Mouse (Mus musculus): ENCODE data around the gene Rogdi. TPM values are rescaled to one million over a fixed set of nuclear protein-coding genes. Genes with fewer than 3 reads are reported as not detected.

Gene Rogdi
- polyA plus RNA-seq, 1 experiment from 2014 or later, result 51.9 TPM

DNA sequence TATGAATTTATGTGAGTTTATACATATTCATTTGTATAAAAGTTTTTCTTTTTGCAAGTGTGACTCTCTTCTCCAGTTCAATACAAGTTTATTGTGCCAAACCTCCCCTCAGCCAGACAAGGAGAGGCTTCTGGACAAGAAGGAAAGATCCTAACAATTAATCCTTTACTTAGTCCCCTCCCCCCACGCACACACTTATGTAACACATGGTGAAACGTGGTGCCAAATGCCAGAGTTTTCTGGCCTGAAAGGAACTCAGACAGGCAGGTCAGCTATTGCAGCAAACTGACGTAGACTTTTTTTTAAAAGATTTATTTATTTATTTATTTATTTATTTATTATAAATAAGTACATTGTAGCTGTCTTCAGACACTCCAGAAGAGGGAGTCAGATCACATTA is 12.7 kb downstream of the Rogdi start:
- H3K36me3 ChIP-seq (ENCODE audit: control insufficient read depth, insufficient read depth, low read length), result no peaks in the 10 kb centered on the region
- H3K4me2 ChIP-seq (ENCODE audit: low read depth, low read length), result no peak overlapping the region
- H3K27ac ChIP-seq (ENCODE audit: low read length), result no peak overlapping the region
- no peaks in the 10 kb centered on the region for H3K9me3 ChIP-seq (replicated peaks; ENCODE audit: control insufficient read depth, low read length)
- no peak for ATAC-seq (ENCODE audit: insufficient read depth, low FRiP score)
- H3K9ac ChIP-seq (ENCODE audit: low read length), result no peak overlapping the region
- H3K27me3 ChIP-seq (ENCODE audit: control insufficient read depth, insufficient read depth, low read length), result no peaks in the 10 kb centered on the region
- H3K4me1 ChIP-seq (ENCODE audit: control insufficient read depth, insufficient read depth, low read length), result no peaks in the 10 kb centered on the region
- H3K4me3 ChIP-seq (replicated peaks; ENCODE audit: low read length), result no peak overlapping the region
- 68% methylated on average over 3 of the region's 3 CpGs for WGBS

DNA sequence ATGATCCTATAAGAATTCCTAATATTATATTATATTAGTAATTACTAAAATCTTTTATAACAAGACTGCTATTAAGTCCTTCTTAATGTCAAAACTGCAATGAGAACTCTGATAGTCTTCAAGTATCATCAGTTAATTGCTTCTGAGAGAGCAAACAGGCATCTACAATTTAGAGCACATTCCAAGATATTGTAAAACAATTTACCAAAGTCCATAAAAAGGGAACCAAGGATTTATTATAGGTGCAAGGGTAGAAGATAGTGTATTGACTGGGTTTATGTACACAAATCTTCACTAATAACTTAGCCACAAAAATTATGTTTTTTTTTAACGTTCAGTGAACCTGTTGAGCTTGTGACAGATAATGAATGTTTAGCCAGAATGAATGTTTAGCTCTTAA is 14.4 kb downstream of the Rogdi start:
- Histone ChIP-seq H3K27ac (ENCODE audit: low read length) (no peak overlapping the region), H3K9me3 (replicated peaks; ENCODE audit: control insufficient read depth, low read length) (no peaks in the 10 kb centered on the region), H3K36me3 (ENCODE audit: control insufficient read depth, insufficient read depth, low read length) (no peaks in the 10 kb centered on the region), H3K27me3 (ENCODE audit: control insufficient read depth, insufficient read depth, low read length) (no peaks in the 10 kb centered on the region), H3K4me1 (ENCODE audit: control insufficient read depth, insufficient read depth, low read length) (no peaks in the 10 kb centered on the region), H3K4me2 (ENCODE audit: low read depth, low read length) (no peak overlapping the region), H3K4me3 (replicated peaks; ENCODE audit: low read length) (no peak overlapping the region), H3K9ac (ENCODE audit: low read length) (no peak overlapping the region)
- ATAC-seq (ENCODE audit: insufficient read depth, low FRiP score), result no peak
- 17% methylated on average over 1 of the region's 1 CpGs for WGBS

DNA sequence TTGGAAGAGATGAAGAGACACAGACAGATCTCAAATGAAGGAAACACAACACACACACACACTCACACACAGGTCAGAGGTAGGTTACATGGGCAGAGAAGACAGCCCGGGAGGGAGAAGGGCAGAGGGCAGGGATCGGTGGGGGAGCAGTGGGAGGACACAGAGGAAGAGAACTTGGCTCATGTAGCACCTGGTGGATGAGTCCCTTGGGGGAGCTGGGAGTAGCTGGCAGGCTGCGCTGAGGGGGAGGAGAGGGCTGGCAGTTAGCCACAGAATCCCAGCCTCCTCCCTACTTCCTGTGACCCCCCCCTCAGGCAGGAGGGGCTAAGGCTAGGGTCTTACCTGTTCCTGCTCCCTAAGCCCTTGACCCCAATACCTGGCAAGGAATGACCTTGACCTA is 15.8 kb downstream of the Rogdi start, which contains the start of gene Sept12:
Gene Sept12 (minus strand): TSS at position 300 of the 400 bp plus-strand sequence.
- H3K9ac ChIP-seq (ENCODE audit: low read length), result no peak within 1 kb of the TSS
- no peak within 1 kb of the TSS for H3K4me2 ChIP-seq (ENCODE audit: low read depth, low read length)
- H3K4me1 ChIP-seq (ENCODE audit: control insufficient read depth, insufficient read depth, low read length), result no peaks in the 10 kb centered on the region
- WGBS, result 12% methylated on average over 3 of the region's 3 CpGs
- no peak within 1 kb of the TSS for H3K27ac ChIP-seq (ENCODE audit: low read length)
- no peaks in the 10 kb centered on the region for H3K36me3 ChIP-seq (ENCODE audit: control insufficient read depth, insufficient read depth, low read length)
- H3K27me3 ChIP-seq (ENCODE audit: control insufficient read depth, insufficient read depth, low read length), result no peaks in the 10 kb centered on the region
- no peak within 1 kb of the TSS for H3K4me3 ChIP-seq (replicated peaks; ENCODE audit: low read length)
- H3K9me3 ChIP-seq (replicated peaks; ENCODE audit: control insufficient read depth, low read length), result no peaks in the 10 kb centered on the region
- no peak for ATAC-seq (ENCODE audit: insufficient read depth, low FRiP score)

DNA sequence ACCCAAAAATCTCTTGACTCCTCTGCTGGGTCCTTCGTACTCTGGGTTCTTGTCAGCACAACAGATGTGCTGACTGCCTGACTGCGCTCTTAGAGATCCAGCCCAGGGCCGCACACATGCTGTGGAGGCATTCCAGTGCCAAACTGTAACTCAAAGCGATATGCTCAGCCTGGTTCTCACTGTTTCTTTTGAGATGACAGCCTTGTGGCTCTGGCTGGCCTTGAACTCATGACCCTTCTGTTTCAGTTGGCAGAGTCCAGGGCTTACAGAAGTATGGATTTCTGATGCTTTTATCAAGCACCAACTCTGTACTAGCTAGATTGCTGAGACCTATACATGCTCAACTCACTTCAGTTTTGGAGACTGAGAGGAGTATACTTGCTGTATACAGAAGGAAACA is 20.1 kb downstream of the Rogdi start:
- Histone ChIP-seq H3K36me3 (ENCODE audit: control insufficient read depth, insufficient read depth, low read length) (no peaks in the 10 kb centered on the region), H3K4me1 (ENCODE audit: control insufficient read depth, insufficient read depth, low read length) (no peaks in the 10 kb centered on the region), H3K4me3 (replicated peaks; ENCODE audit: low read length) (no peak overlapping the region), H3K9me3 (replicated peaks; ENCODE audit: control insufficient read depth, low read length) (no peaks in the 10 kb centered on the region), H3K9ac (ENCODE audit: low read length) (no peak overlapping the region), H3K27me3 (ENCODE audit: control insufficient read depth, insufficient read depth, low read length) (no peaks in the 10 kb centered on the region), H3K27ac (ENCODE audit: low read length) (no peak overlapping the region), H3K4me2 (ENCODE audit: low read depth, low read length) (no peak overlapping the region)
- 81% methylated on average over 4 of the region's 4 CpGs for WGBS
- no peak for ATAC-seq (ENCODE audit: insufficient read depth, low FRiP score)

DNA sequence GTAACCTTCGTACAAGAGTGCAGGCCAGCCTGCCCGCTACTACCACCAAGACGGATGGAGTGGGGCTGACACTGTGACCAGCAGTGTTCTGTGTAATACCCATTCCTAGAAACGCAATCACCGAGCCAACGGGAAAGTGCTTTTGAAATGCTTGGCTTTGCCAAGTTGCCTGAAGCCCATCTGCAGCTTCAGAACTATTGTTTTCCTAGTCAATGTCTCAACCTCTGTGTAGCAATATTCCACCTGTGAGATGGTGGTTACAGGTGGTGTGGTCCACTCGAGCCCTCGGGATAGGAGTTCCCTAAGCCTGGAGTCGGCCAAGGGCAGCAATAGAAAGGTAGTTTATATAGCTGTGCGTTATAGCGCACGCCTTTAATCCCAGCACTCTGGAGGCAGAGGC is 28.6 kb downstream of the Rogdi start:
- WGBS, result 88% methylated on average over 12 of the region's 12 CpGs
- no peaks in the 10 kb centered on the region for H3K4me1 ChIP-seq (ENCODE audit: control insufficient read depth, insufficient read depth, low read length)
- no peaks in the 10 kb centered on the region for H3K27me3 ChIP-seq (ENCODE audit: control insufficient read depth, insufficient read depth, low read length)
- no peaks in the 10 kb centered on the region for H3K36me3 ChIP-seq (ENCODE audit: control insufficient read depth, insufficient read depth, low read length)
- H3K9ac ChIP-seq (ENCODE audit: low read length), result no peak overlapping the region
- no peak overlapping the region for H3K4me3 ChIP-seq (replicated peaks; ENCODE audit: low read length)
- H3K4me2 ChIP-seq (ENCODE audit: low read depth, low read length), result no peak overlapping the region
- H3K27ac ChIP-seq (ENCODE audit: low read length), result no peak overlapping the region
- H3K9me3 ChIP-seq (replicated peaks; ENCODE audit: control insufficient read depth, low read length), result no peaks in the 10 kb centered on the region
- ATAC-seq (ENCODE audit: insufficient read depth, low FRiP score), result no peak

DNA sequence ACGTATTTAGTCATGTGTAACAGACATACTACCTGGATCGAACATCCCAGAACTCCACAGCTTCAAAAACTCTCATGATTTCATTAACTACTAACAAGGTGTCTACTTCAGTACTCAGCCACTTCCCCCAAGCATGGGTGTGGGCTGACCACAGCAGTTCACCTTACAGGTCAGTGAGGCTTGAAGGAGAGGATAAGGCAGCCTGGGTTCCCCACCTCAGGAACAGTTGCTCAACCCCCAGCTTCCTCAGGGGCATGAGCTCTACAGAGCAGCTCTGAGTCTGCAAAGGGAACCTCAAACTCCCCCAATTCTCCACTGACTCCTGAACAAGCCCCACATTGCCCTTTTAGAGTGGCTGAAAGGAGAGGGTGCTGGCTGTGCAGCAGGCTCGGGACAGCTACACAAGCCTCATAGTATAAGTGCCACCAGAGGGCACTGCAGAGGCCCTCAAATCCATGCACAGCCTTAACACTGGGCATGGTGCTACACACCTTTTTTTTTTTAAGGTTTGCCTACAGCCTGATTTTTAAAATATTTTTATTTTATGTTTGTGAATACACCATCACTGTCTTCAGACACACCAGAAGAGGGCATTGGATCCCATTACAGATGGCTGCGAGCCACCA is 33.5 kb downstream of the Rogdi start:
- Histone ChIP-seq H3K4me3 (replicated peaks; ENCODE audit: low read length) (no peak overlapping the region), H3K27ac (ENCODE audit: low read length) (no peak overlapping the region), H3K27me3 (ENCODE audit: control insufficient read depth, insufficient read depth, low read length) (no peaks in the 10 kb centered on the region), H3K4me1 (ENCODE audit: control insufficient read depth, insufficient read depth, low read length) (no peaks in the 10 kb centered on the region), H3K9me3 (replicated peaks; ENCODE audit: control insufficient read depth, low read length) (no peaks in the 10 kb centered on the region), H3K36me3 (ENCODE audit: control insufficient read depth, insufficient read depth, low read length) (no peaks in the 10 kb centered on the region), H3K4me2 (ENCODE audit: low read depth, low read length) (no peak overlapping the region), H3K9ac (ENCODE audit: low read length) (no peak overlapping the region)
- ATAC-seq (ENCODE audit: insufficient read depth, low FRiP score), result no peak
- 76% methylated on average over 4 of the region's 4 CpGs for WGBS

DNA sequence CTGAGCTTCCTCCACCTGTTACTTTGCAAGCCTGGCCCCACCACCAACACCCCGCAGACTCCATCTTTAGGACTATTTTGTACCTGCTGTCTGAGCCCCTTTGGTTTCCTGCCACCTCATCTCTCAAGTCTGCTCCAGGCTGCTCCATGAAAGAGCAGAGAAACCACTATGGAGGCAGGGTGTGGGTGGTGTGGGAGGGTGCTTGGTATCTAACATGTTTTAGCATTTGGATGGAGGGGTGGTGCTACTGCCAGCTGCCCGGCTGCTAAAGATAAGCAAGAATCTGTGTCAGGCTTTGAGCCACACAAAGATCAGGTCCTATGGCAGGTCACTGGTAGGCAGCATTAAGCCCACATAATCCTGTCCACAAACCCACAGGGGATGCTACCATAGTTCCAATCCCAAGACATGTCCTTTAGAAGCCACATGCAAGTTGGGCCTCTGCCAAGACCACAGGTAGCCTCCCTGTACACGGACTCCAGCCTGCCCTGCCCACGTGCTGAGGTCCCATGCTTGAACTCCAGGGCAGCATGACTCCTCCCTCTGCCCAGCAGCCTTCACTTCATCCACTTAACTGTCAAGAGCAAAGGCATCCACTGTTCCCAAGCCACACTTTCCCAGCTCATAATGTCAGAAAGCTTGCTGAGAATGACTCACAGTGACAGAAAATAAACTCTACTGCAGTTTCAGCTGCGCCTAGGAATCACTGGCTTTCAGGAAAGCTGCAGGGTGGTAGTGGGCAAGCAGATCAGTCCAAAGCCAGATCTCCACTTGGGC is 34.9 kb downstream of the Rogdi start:
- no peak overlapping the region for H3K4me2 ChIP-seq (ENCODE audit: low read depth, low read length)
- H3K9me3 ChIP-seq (replicated peaks; ENCODE audit: control insufficient read depth, low read length), result no peaks in the 10 kb centered on the region
- 44% methylated on average over 5 of the region's 5 CpGs for WGBS
- no peak overlapping the region for H3K9ac ChIP-seq (ENCODE audit: low read length)
- no peak for ATAC-seq (ENCODE audit: insufficient read depth, low FRiP score)
- H3K4me3 ChIP-seq (replicated peaks; ENCODE audit: low read length), result no peak overlapping the region
- no peaks in the 10 kb centered on the region for H3K36me3 ChIP-seq (ENCODE audit: control insufficient read depth, insufficient read depth, low read length)
- H3K27me3 ChIP-seq (ENCODE audit: control insufficient read depth, insufficient read depth, low read length), result no peaks in the 10 kb centered on the region
- H3K4me1 ChIP-seq (ENCODE audit: control insufficient read depth, insufficient read depth, low read length), result no peaks in the 10 kb centered on the region
- H3K27ac ChIP-seq (ENCODE audit: low read length), result no peak overlapping the region

DNA sequence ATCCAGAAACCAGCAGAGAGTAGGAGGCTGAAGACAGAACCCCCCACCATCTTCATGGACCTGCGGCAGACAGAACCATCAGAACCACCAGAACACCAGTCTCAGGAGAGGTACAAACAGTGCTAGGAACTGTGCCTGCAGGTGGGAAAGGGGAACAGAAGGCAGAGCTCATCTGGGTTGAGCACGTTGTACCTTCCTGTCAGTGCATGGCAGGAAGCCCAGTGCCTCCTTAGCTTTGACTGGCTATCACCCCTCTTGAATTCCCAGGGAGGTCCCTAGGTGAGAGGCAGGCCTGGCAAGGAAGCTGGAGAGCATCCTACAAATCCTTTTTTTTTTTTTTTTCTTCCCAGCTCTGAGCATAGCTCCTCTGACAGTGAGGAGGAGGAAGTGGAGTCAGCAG is 37.2 kb downstream of the Rogdi start:
- Histone ChIP-seq H3K4me1 (ENCODE audit: control insufficient read depth, insufficient read depth, low read length) (no peaks in the 10 kb centered on the region), H3K9ac (ENCODE audit: low read length) (no peak overlapping the region), H3K27me3 (ENCODE audit: control insufficient read depth, insufficient read depth, low read length) (no peaks in the 10 kb centered on the region), H3K4me3 (replicated peaks; ENCODE audit: low read length) (no peak overlapping the region), H3K36me3 (ENCODE audit: control insufficient read depth, insufficient read depth, low read length) (no peaks in the 10 kb centered on the region), H3K27ac (ENCODE audit: low read length) (no peak overlapping the region), H3K9me3 (replicated peaks; ENCODE audit: control insufficient read depth, low read length) (no peaks in the 10 kb centered on the region), H3K4me2 (ENCODE audit: low read depth, low read length) (no peak overlapping the region)
- no peak for ATAC-seq (ENCODE audit: insufficient read depth, low FRiP score)
- 71% methylated on average over 2 of the region's 2 CpGs for WGBS

DNA sequence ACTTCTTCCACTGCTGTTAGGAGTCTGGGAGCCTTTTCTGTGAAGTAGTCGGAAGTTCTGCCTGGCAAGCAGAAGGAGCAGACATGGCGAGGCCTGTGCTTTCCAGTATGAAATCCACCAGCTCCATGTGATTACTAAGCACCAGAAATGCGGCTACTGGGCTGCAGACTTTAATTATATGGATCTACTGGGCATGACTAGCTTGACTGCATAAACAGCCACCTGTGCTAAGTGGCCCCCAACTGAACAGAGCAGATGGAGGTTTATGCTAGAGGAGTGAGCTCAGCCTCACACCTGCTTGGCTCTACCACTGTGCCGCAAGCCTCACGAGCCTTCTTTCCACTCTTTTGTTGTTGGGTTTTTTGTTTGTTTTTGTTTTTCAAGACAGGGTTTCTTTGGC is 38.8 kb downstream of the Rogdi start:
- Histone ChIP-seq H3K27ac (ENCODE audit: low read length) (no peak overlapping the region), H3K27me3 (ENCODE audit: control insufficient read depth, insufficient read depth, low read length) (no peaks in the 10 kb centered on the region), H3K9me3 (replicated peaks; ENCODE audit: control insufficient read depth, low read length) (no peaks in the 10 kb centered on the region), H3K4me1 (ENCODE audit: control insufficient read depth, insufficient read depth, low read length) (no peaks in the 10 kb centered on the region), H3K4me3 (replicated peaks; ENCODE audit: low read length) (no peak overlapping the region), H3K4me2 (ENCODE audit: low read depth, low read length) (no peak overlapping the region), H3K9ac (ENCODE audit: low read length) (no peak overlapping the region), H3K36me3 (ENCODE audit: control insufficient read depth, insufficient read depth, low read length) (no peaks in the 10 kb centered on the region)
- ATAC-seq (ENCODE audit: insufficient read depth, low FRiP score), result no peak
- WGBS, result 79% methylated on average over 5 of the region's 5 CpGs
